11 mouse cellular contexts compared by ENCODE assay signal in the genomic region with DNA sequence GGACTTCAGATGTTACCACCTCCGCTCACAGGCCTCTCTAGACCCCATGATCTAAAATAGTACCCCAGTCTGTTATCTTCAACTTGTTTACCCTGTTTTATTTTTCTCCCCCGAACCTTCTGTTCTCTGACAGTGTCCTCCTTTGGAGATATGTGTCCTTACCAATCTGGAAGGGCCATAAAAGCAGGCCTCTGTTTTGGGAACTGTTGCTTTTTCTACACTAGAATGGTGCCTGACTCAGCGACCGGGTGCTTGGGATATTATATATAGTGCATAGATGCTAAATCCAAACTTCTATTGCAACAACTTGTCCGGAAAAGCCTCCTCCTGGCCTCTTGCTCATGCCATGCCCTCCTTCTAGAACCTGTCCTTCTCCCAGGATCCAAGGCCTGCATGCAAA. TPM values are rescaled to one million over a fixed set of nuclear protein-coding genes. Genes with fewer than 3 reads are reported as not detected.
DNase-seq lines count a peak whose midpoint lies in the region; ATAC-seq and TF ChIP-seq lines count a peak whose summit lies in the region.
"Had no signal": no experiment of that assay in that cellular context is flagged by ENCODE, and none has a peak within 500 bp of the region (broad histone marks: within the 10 kb centered on the region; RNA-seq: fewer than 3 reads in every experiment).

No protein-coding gene starts in this region.

- H3K4me3 ChIP-seq in heart, adult 2 months: no peak overlapping the region
- H3K4me3 ChIP-seq in kidney, postnatal 0 days (replicated peaks; ENCODE audit: low read depth, low read length): peak overlapping the region; percentile 16
- no peak overlapping the region for H3K4me3 ChIP-seq in embryonic facial prominence, embryonic 11.5 days (ENCODE audit: low read depth, low read length)
- H3K4me3 ChIP-seq in limb, embryonic 14.5 days (replicated peaks; ENCODE audit: low read length): no peak overlapping the region; the same call in 1 of the 2 replicates

- intact Hi-C loops in heart, adult 2 months (cut with DNase I): no loop called here

- H3K79me2 ChIP-seq in heart, adult 2 months (replicated peaks; ENCODE audit: control insufficient read depth, insufficient read depth, low read length): no peaks in the 10 kb centered on the region

- H3K9me3 ChIP-seq in kidney, postnatal 0 days (replicated peaks; ENCODE audit: low read length): no peaks in the 10 kb centered on the region
- no peaks in the 10 kb centered on the region for H3K9me3 ChIP-seq in embryonic facial prominence, embryonic 11.5 days (replicated peaks; ENCODE audit: control insufficient read depth, low read length)
- no peaks in the 10 kb centered on the region for H3K9me3 ChIP-seq in limb, embryonic 14.5 days (ENCODE audit: control insufficient read depth, low read length)

- H3K36me3 ChIP-seq in heart, adult 2 months (ENCODE audit: control insufficient read depth, insufficient read depth, low read length): no peaks in the 10 kb centered on the region
- peaks cover 8% of the 10 kb centered on the region; the same call in 1 of the 2 replicates for H3K36me3 ChIP-seq in kidney, postnatal 0 days (ENCODE audit: insufficient read depth, low read length)
- no peaks in the 10 kb centered on the region; the same call in 1 of the 2 replicates for H3K36me3 ChIP-seq in embryonic facial prominence, embryonic 11.5 days (replicated peaks; ENCODE audit: control insufficient read depth, insufficient read depth, low read depth, low read length)
- H3K36me3 ChIP-seq in limb, embryonic 14.5 days (ENCODE audit: control insufficient read depth, insufficient read depth, low read length): peaks cover 42% of the 10 kb centered on the region

- no peak for TF ChIP-seq CTCF in heart, adult 2 months (IDR thresholded peaks at IDR 0.05)
- TF ChIP-seq CTCF in kidney, postnatal 0 days (IDR thresholded peaks at IDR 0.05; ENCODE audit: low read depth): no peak

- H3K4me1 ChIP-seq in heart, adult 2 months (ENCODE audit: control insufficient read depth, insufficient read depth, low read length): peaks cover 21% of the 10 kb centered on the region
- H3K4me1 ChIP-seq in kidney, postnatal 0 days (replicated peaks; ENCODE audit: insufficient read depth, low read length): peaks cover 83% of the 10 kb centered on the region
- peaks cover 31% of the 10 kb centered on the region for H3K4me1 ChIP-seq in embryonic facial prominence, embryonic 11.5 days (ENCODE audit: control insufficient read depth, insufficient read depth, low read length)
- peaks cover 80% of the 10 kb centered on the region for H3K4me1 ChIP-seq in limb, embryonic 14.5 days (ENCODE audit: control insufficient read depth, insufficient read depth, low read length)

- H3K9ac ChIP-seq in heart, adult 2 months (ENCODE audit: low read depth, low read length): no peak overlapping the region
- 0 out of 2 replicates have a peak overlapping the region, but pooled peaks have one; percentile 31 for H3K9ac ChIP-seq in kidney, postnatal 0 days (ENCODE audit: low read depth, low read length)
- H3K9ac ChIP-seq in embryonic facial prominence, embryonic 11.5 days (replicated peaks; ENCODE audit: low read length): peak overlapping the region; percentile 43; the same call in 1 of the 2 replicates
- no peak overlapping the region for H3K9ac ChIP-seq in limb, embryonic 14.5 days (ENCODE audit: low read depth, low read length, severe bottlenecking)

- no peaks in the 10 kb centered on the region for H3K27me3 ChIP-seq in heart, adult 2 months (ENCODE audit: control insufficient read depth, insufficient read depth, low read length)
- no peaks in the 10 kb centered on the region for H3K27me3 ChIP-seq in kidney, postnatal 0 days (ENCODE audit: insufficient read depth, low read length)
- H3K27me3 ChIP-seq in embryonic facial prominence, embryonic 11.5 days (ENCODE audit: control insufficient read depth, insufficient read depth, low read length): no peaks in the 10 kb centered on the region
- H3K27me3 ChIP-seq in limb, embryonic 14.5 days (ENCODE audit: control insufficient read depth, insufficient read depth, low read length): no peaks in the 10 kb centered on the region

- no peak for TF ChIP-seq POLR2A in heart, adult 2 months (IDR thresholded peaks at IDR 0.05; ENCODE audit: insufficient read depth, low read depth, low read length)
- no peak for TF ChIP-seq POLR2A in limb, embryonic 14.5 days (IDR thresholded peaks at IDR 0.05; ENCODE audit: borderline replicate concordance, extremely low read depth, insufficient read depth, insufficient read length)

- ATAC-seq in kidney, postnatal 0 days (replicated peaks; ENCODE audit: low FRiP score, low read depth): no peak
- no peak for ATAC-seq in embryonic facial prominence, embryonic 11.5 days (replicated peaks; ENCODE audit: insufficient number of reproducible peaks, low FRiP score, low TSS enrichment, low read depth)
- no peak for ATAC-seq in limb, embryonic 14.5 days (ENCODE audit: low FRiP score, low read depth)

- no peak for DNase-seq in heart, adult 2 months
- no peak for DNase-seq in heart, adult 9 months (ENCODE audit: low spot score in 2 of 2)
- no peak for DNase-seq in kidney, postnatal 0 days (ENCODE audit: low spot score)
- DNase-seq in kidney, adult 11 months: no peak
- DNase-seq in embryonic facial prominence, embryonic 11.5 days (ENCODE audit: low spot score): no peak
- DNase-seq in limb, embryonic 14.5 days (ENCODE audit: low spot score): no peak
- no peak for DNase-seq in right cerebral cortex, postnatal 14 days
- no peak for DNase-seq in spleen, adult 12 weeks (ENCODE audit: low spot score)
- DNase-seq: kidney, adult 9 months; right cerebral cortex, adult 18-20 months; thymus, postnatal 14 days had no signal

- no peak for TF ChIP-seq EP300 in heart, adult 2 months (IDR thresholded peaks at IDR 0.05; ENCODE audit: insufficient read depth, low read depth, low read length)

- peak overlapping the region; percentile 64 for H3K27ac ChIP-seq in heart, adult 2 months
- H3K27ac ChIP-seq in kidney, postnatal 0 days: no peak overlapping the region
- H3K27ac ChIP-seq in embryonic facial prominence, embryonic 11.5 days (replicated peaks; ENCODE audit: low read depth, low read length): no peak overlapping the region
- no peak overlapping the region for H3K27ac ChIP-seq in limb, embryonic 14.5 days (replicated peaks; ENCODE audit: low read depth, low read length)

- 69% methylated on average over 5 of the region's 5 CpGs for WGBS in heart, adult 2 months
- WGBS in kidney, postnatal 0 days: 75% methylated on average over 5 of the region's 5 CpGs
- 87% methylated on average over 5 of the region's 5 CpGs for WGBS in embryonic facial prominence, embryonic 11.5 days
- 76% methylated on average over 5 of the region's 5 CpGs for WGBS in limb, embryonic 14.5 days

- H3K4me2 ChIP-seq in kidney, postnatal 0 days (ENCODE audit: low read length): peak overlapping the region; percentile 87
- peak overlapping the region; percentile 83 for H3K4me2 ChIP-seq in embryonic facial prominence, embryonic 11.5 days (ENCODE audit: low read depth, low read length)
- peak overlapping the region; percentile 97 for H3K4me2 ChIP-seq in limb, embryonic 14.5 days (replicated peaks; ENCODE audit: low read depth, low read length, severe bottlenecking)

RNA-seq across cellular contexts. Expression of a gene that starts 7.7 kb away (rescaled TPM):
- total RNA-seq in heart, adult 2 months (2021): 10 to 100 TPM; 26.2 to 28.4 TPM
- polyA plus RNA-seq in heart, adult 2 months (2012; rRNA removed): 23.4 and 28.9 TPM in 2 replicates
- 7.8 and 8.1 TPM in 2 replicates for polyA plus RNA-seq in kidney, postnatal 0 days (2015; fragmentation: Nextera tagmentation; extraction: Ambion mirVana)
- 8.1 and 10.0 TPM in 2 replicates for polyA plus RNA-seq in embryonic facial prominence, embryonic 11.5 days (2014; fragmentation: Nextera tagmentation; extraction: Ambion mirVana)
- polyA plus RNA-seq in limb, embryonic 14.5 days (2012; rRNA removed): 42.8 and 55.2 TPM in 2 replicates
- 15.4 and 16.4 TPM in 2 replicates for polyA plus RNA-seq in limb, embryonic 14.5 days (2014; fragmentation: Nextera tagmentation; extraction: Ambion mirVana)

RNA-seq across cellular contexts. Expression of a gene that starts 50.2 kb away (rescaled TPM):
- 1 to 10 TPM; 3.6 to 4.2 TPM for total RNA-seq in heart, adult 2 months (2021)
- 9.6 and 11.1 TPM in 2 replicates for polyA plus RNA-seq in heart, adult 2 months (2012; rRNA removed)
- polyA plus RNA-seq in kidney, postnatal 0 days (2015; fragmentation: Nextera tagmentation; extraction: Ambion mirVana): 4.8 and 5.0 TPM in 2 replicates
- 1.8 and 1.9 TPM in 2 replicates for polyA plus RNA-seq in embryonic facial prominence, embryonic 11.5 days (2014; fragmentation: Nextera tagmentation; extraction: Ambion mirVana)
- polyA plus RNA-seq in limb, embryonic 14.5 days (2012; rRNA removed): 5.3 and 8.5 TPM in 2 replicates
- 5.9 and 6.5 TPM in 2 replicates for polyA plus RNA-seq in limb, embryonic 14.5 days (2014; fragmentation: Nextera tagmentation; extraction: Ambion mirVana)

Comparison
In these comparisons a context has a peak if more than half of its experiments do, and no peak if none do; other contexts are left out.
1. H3K9ac ChIP-seq: peak in kidney, postnatal 0 days (single experiment) and embryonic facial prominence, embryonic 11.5 days (single experiment); none in heart, adult 2 months (single experiment) and limb, embryonic 14.5 days (single experiment).
2. Peak in every context shown above with its lines, with median percentiles within 50 percentile points of each other: H3K4me2 ChIP-seq.